Mouse (Mus musculus) left cerebral cortex, adult 6 months (tissue): ENCODE data around the gene Gsto2. TPM values are rescaled to one million over a fixed set of nuclear protein-coding genes. Genes with fewer than 3 reads are reported as not detected.

ENCODE experiments used
- long read RNA-seq, 2 experiments: library from polyadenylated mRNA; unstranded; transcript quantifications; one replicate each; pipeline ENCODE4 v2.0.0; 2019 to 2020
- polyA plus RNA-seq: library from polyadenylated mRNA; unstranded; fragments of <200 nt; fragmentation: Nextera tagmentation; gene quantifications from 2 replicates; pipeline ENCODE4 v1.2.3, GENCODE M21; 2021

Gene Gsto2
- 2.7 and 3.8 TPM in 2 replicates for polyA plus RNA-seq
- long read RNA-seq, experiment 1, partial matches to known transcripts, result 1 of 6 reads
- long read RNA-seq, experiment 1, other reads (novel, unspliced or antisense), result 3 of 6 reads
- long read RNA-seq, experiment 2, partial matches to known transcripts, result 2 of 3 reads
- long read RNA-seq, experiment 2, other reads (novel, unspliced or antisense), result 1 of 3 reads

DNA sequence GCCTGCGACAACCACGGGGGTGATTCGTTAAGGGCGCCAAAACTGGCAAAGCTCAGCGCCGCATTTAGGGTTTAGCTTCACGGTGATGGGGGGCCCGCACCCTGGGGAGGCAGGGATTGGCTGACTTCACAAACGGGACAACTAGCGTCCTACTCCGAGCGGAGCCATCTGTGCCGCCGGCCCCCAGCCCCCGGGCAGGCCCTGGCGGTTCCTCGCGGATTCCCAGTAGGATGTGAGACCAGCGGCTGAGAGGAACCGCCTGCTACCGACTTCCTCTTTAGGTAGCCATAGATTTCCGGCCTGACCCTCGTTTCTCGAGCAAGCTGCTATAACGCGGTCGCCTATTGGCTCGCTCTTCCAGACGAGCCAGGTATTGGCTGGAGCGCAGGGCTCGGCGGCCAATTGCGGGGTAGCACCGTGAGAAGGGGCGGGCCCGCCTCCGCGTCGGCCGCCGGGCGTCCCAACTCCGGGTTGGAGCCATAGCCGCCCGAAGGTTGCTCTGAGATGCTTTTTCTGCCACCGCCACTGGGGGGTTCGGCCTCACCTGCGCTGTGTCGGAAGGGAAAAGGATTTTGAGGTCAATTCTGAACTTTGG lies at the start of gene Gsto2:
Gene Gsto2, plus strand, starts transcription at position 182 of the 595 bp plus-strand sequence.

GRCm38 (mm10) chr19:47854796-47855783 lies 10.2 kb upstream of the Gsto2 start, which contains the start of gene Gsto1:
Gsto1 (plus strand) TSS chr19:47854970.

DNA sequence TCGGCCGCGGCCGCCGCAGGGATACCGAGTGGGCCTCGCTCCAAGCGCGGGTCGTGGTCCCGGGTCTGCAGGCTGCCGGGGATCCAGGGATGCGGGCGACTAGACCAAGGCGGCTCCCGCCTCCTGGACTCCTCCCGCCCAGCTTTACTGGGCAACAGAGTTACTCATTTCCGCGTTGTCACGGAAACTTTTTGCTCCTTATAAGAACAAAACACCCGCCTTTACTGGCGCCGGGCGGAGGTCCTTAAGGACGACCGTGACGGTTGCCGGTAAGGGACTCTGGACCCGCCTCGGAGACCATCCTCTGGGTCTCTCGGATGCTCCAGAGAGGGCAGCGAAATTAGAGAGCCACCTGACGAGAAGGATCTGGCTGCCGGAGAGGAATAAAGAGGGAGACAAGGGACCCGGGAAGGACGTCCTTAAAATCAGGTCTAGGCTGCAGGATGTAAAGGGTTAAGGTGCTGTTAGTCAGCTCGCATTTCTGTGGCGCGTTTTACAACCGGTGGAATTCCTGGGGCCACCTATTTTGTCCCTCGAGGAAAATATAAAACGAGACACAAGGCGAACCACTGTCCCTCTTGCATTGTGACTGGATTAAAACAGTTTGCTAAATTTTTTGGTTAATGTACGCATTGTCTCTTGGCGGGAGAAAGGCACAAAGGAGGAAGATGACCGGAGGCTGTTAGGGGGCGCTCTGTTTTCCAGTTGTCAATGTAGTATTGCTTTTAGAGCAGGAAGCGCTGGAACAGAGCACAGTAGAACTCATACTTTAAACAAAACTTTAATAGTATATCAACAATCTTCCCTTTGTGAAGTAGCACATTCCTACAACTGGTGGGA lies 54.0 kb downstream of the Gsto2 start, which contains the start of the genes Cfap43 and Itprip:
Gene Cfap43, minus strand, starts transcription at position 162 of the 840 bp plus-strand sequence.
Gene Itprip, minus strand, starts transcription at position 174 of the 840 bp plus-strand sequence.

Other genes starting within 250 kb of the Gsto2 start
- gene Col17a1, start 173.4 kb upstream of the Gsto2 start, polyA plus RNA-seq, result 0.09 and 0.10 TPM in 2 replicates
- gene Sfr1, start 133.9 kb upstream of the Gsto2 start, polyA plus RNA-seq, result 150 and 151 TPM in 2 replicates
- 56.0 and 61.9 TPM in 2 replicates for gene Gsto1, start 10.6 kb upstream of the Gsto2 start, polyA plus RNA-seq
- gene Cfap43, start 53.8 kb downstream of the Gsto2 start, polyA plus RNA-seq, result 0.23 and 0.26 TPM in 2 replicates
- 0.20 and 0.30 TPM in 2 replicates for gene Itprip, start 53.8 kb downstream of the Gsto2 start, polyA plus RNA-seq
- gene Cfap58, start 72.1 kb downstream of the Gsto2 start, polyA plus RNA-seq, result 0.21 and 0.26 TPM in 2 replicates